Mouse (Mus musculus): ENCODE measurements around the gene Mcat. TPM values are rescaled to one million over a fixed set of nuclear protein-coding genes. Genes with fewer than 3 reads are reported as not detected.

Mcat gene
- polyA plus RNA-seq, 1 experiment = 25.0 TPM

DNA sequence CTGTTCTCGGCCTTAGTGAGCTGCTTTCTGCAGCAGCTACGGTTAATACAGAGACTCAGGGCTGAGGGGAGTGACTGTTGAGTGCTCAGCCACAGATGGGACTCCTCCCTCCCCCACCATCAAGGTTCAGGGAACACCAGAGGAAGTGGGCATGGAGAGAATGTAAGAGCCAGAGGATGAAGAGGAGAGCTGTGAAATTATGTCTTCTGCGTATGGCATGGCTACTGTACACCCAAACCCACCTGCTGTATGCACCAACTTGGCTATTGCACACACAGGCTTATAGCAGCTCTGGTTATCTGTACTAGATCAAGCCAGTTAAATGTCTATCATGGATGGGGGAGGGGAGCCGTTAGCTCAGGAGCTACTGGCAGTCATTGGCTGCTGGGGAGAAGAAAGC lies 37.6 kb upstream of the Mcat start:
- Histone ChIP-seq H3K27ac (ENCODE audit: insufficient read depth, low read length) (no peak overlapping the region), H3K27me3 (ENCODE audit: control insufficient read depth, insufficient read depth, low read length) (no peaks in the 10 kb centered on the region), H3K4me1 (ENCODE audit: control insufficient read depth, insufficient read depth, low read length) (no peaks in the 10 kb centered on the region), H3K4me3 (replicated peaks; ENCODE audit: insufficient read depth, low read depth, low read length) (no peak overlapping the region)
- TF ChIP-seq CTCF (IDR thresholded peaks at IDR 0.05; ENCODE audit: borderline replicate concordance, insufficient read depth, low read depth, low read length) (no peak), POLR2A (IDR thresholded peaks at IDR 0.05; ENCODE audit: borderline replicate concordance, insufficient read depth, low read length) (no peak)
- WGBS = 79% methylated on average over 4 of the region's 4 CpGs
- DNase-seq = no peak

- TF ChIP-seq CTCF (IDR thresholded peaks at IDR 0.05; ENCODE audit: borderline replicate concordance, insufficient read depth, low read depth, low read length) (no peak), POLR2A (IDR thresholded peaks at IDR 0.05; ENCODE audit: borderline replicate concordance, insufficient read depth, low read length) (no peak)
Observed at GRCm38 (mm10) chr15:83596833-83597232, 33.2 kb upstream of the Mcat start.

DNA sequence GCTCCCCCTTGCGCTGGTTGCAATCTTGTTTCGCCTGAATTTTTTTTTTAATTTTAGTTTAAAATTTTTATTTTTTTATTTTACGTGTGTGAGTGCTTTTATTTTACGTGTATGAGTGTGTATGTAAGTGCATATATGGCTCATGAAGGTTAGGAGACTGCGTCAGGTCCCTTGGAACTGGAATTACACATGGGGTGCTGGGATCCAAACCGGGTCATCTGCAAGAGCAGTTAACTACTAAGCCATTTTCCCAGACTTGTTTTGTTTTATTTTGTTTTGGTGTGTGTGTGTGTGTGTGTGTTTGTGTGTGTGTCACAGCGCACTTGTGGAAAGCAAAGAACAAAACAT lies 31.8 kb upstream of the Mcat start:
- no peak overlapping the region for H3K27ac ChIP-seq (ENCODE audit: insufficient read depth, low read length)
- DNase-seq = no peak
- no peaks in the 10 kb centered on the region for H3K27me3 ChIP-seq (ENCODE audit: control insufficient read depth, insufficient read depth, low read length)
- WGBS = 29% methylated on average over 7 of the region's 7 CpGs
- peaks cover 5% of the 10 kb centered on the region; the same call in 1 of the 2 replicates for H3K4me1 ChIP-seq (ENCODE audit: control insufficient read depth, insufficient read depth, low read length)
- no peak for TF ChIP-seq CTCF (IDR thresholded peaks at IDR 0.05; ENCODE audit: borderline replicate concordance, insufficient read depth, low read depth, low read length)
- TF ChIP-seq POLR2A (IDR thresholded peaks at IDR 0.05; ENCODE audit: borderline replicate concordance, insufficient read depth, low read length) = no peak
- peak overlapping the region; percentile 80 for H3K4me3 ChIP-seq (replicated peaks; ENCODE audit: insufficient read depth, low read depth, low read length)

More at GRCm38 (mm10) chr15:83596833-83597232, 33.2 kb upstream of the Mcat start:
- H3K27ac ChIP-seq (ENCODE audit: insufficient read depth, low read length) = no peak overlapping the region
- WGBS = 86% methylated on average over 4 of the region's 4 CpGs
- no peak for DNase-seq
- peaks cover 5% of the 10 kb centered on the region; the same call in 1 of the 2 replicates for H3K4me1 ChIP-seq (ENCODE audit: control insufficient read depth, insufficient read depth, low read length)
- H3K4me3 ChIP-seq (replicated peaks; ENCODE audit: insufficient read depth, low read depth, low read length) = no peak overlapping the region
- H3K27me3 ChIP-seq (ENCODE audit: control insufficient read depth, insufficient read depth, low read length) = no peaks in the 10 kb centered on the region

DNA sequence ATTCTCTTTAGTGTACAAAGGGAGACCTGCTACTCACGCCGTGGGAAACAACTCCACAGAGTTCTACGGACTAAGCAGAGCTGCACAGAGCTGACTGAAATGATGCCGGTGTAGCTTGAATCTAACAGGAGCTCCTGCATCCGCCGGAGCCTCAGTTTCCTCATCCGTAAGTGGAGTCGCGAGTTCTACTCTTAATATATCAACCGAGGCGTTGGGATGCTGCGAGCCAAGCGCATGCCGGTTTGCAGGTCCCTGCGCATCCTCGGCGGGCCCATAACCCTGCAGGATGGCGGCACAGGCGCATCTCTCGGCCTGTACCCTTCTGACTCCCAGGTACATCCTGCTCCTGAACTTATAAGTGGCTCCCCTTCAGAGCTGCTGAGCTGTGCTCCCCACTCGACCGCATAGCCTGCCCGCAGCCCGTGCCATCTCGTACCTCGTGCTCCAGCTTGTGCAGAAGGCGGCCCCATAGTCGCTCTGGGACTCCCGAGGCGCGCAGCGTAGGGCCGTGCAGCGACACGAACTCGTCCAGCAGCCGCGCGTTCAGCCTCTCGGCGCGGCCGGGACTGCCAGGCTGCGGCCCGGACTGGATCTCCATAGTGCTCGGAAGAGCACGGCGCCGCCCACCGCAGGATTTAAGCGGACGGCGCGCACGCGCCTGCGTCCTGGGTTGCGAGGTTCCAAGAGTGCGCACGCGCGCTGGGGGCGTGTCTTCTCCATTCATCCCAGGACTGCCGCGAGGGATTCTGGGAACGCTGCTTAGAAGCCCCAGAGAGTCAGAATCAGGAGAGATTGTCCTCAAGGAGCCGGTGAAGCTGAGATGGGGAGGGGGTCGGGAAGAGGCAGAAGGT lies 31.2 kb upstream of the Mcat start, which contains the start of gene Ttll12:
Ttll12 (minus strand) TSS at position 645 of the 851 bp plus-strand sequence.
- Histone ChIP-seq H3K27ac (ENCODE audit: insufficient read depth, low read length) (no peak within 1 kb of the TSS), H3K4me1 (ENCODE audit: control insufficient read depth, insufficient read depth, low read length) (peaks cover 5% of the 10 kb centered on the region; the same call in 1 of the 2 replicates), H3K27me3 (ENCODE audit: control insufficient read depth, insufficient read depth, low read length) (no peaks in the 10 kb centered on the region), H3K4me3 (replicated peaks; ENCODE audit: insufficient read depth, low read depth, low read length) (peak within 1 kb of the TSS; percentile 80)
- under 1% methylated on average over 68 of the region's 68 CpGs for WGBS
- DNase-seq = peak; percentile 95
- peak; percentile 57; the same call in 1 of the 2 replicates for TF ChIP-seq POLR2A (IDR thresholded peaks at IDR 0.05; ENCODE audit: borderline replicate concordance, insufficient read depth, low read length)
- no peak for TF ChIP-seq CTCF (IDR thresholded peaks at IDR 0.05; ENCODE audit: borderline replicate concordance, insufficient read depth, low read depth, low read length)

DNA sequence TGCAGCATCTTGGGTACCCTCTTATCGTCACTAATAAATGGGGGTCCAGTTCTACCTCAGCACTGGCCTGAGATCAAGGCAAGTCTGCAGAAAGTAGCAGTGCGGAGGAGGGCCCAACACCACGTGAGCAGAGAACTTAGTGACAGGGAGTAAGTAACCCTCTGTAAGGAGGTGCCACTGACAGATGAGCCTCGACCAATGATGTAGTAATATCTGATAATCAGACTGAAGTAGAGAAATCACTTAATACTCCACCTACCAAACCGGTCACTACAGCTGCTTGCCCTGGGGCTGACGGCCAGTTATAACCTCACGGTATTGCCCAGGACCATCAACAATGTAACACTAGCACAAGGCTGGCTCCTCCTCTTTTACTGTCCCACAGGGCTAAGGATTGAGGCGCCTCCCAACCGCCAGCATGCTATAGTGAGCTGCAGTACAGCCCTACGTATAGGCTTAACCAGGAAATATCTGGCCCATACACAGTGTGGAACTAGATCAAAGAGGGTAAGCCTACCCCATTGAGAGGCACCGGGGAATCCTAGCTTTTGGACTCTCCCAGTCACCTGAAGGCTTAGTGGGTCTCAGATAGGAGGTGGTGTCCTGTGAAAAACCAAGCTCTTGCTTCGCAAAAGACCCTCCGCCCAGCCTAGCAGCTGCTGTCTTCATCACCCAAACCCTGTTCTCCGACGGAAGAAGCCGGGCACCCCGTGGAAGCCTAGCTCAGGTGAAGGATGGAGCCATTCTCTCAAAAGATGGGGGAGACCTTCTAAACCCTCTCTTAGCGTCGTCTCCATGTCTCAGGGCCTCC lies 30.3 kb upstream of the Mcat start:
- H3K4me3 ChIP-seq (replicated peaks; ENCODE audit: insufficient read depth, low read depth, low read length) = peak overlapping the region; percentile 80
- 14% methylated on average over 19 of the region's 19 CpGs for WGBS
- no peak overlapping the region for H3K27ac ChIP-seq (ENCODE audit: insufficient read depth, low read length)
- no peak for DNase-seq
- TF ChIP-seq POLR2A (IDR thresholded peaks at IDR 0.05; ENCODE audit: borderline replicate concordance, insufficient read depth, low read length) = no peak
- TF ChIP-seq CTCF (IDR thresholded peaks at IDR 0.05; ENCODE audit: borderline replicate concordance, insufficient read depth, low read depth, low read length) = no peak
- peaks cover 5% of the 10 kb centered on the region; the same call in 1 of the 2 replicates for H3K4me1 ChIP-seq (ENCODE audit: control insufficient read depth, insufficient read depth, low read length)
- H3K27me3 ChIP-seq (ENCODE audit: control insufficient read depth, insufficient read depth, low read length) = no peaks in the 10 kb centered on the region

GRCm38 (mm10) chr15:83593189-83593585 lies 29.6 kb upstream of the Mcat start:
- H3K27ac ChIP-seq (ENCODE audit: insufficient read depth, low read length) = no peak overlapping the region
- no peak overlapping the region for H3K4me3 ChIP-seq (replicated peaks; ENCODE audit: insufficient read depth, low read depth, low read length)
- no peak for DNase-seq
- H3K4me1 ChIP-seq (ENCODE audit: control insufficient read depth, insufficient read depth, low read length) = peaks cover 5% of the 10 kb centered on the region; the same call in 1 of the 2 replicates
- no peaks in the 10 kb centered on the region for H3K27me3 ChIP-seq (ENCODE audit: control insufficient read depth, insufficient read depth, low read length)
- TF ChIP-seq CTCF (IDR thresholded peaks at IDR 0.05; ENCODE audit: borderline replicate concordance, insufficient read depth, low read depth, low read length) = no peak
- TF ChIP-seq POLR2A (IDR thresholded peaks at IDR 0.05; ENCODE audit: borderline replicate concordance, insufficient read depth, low read length) = no peak

DNA sequence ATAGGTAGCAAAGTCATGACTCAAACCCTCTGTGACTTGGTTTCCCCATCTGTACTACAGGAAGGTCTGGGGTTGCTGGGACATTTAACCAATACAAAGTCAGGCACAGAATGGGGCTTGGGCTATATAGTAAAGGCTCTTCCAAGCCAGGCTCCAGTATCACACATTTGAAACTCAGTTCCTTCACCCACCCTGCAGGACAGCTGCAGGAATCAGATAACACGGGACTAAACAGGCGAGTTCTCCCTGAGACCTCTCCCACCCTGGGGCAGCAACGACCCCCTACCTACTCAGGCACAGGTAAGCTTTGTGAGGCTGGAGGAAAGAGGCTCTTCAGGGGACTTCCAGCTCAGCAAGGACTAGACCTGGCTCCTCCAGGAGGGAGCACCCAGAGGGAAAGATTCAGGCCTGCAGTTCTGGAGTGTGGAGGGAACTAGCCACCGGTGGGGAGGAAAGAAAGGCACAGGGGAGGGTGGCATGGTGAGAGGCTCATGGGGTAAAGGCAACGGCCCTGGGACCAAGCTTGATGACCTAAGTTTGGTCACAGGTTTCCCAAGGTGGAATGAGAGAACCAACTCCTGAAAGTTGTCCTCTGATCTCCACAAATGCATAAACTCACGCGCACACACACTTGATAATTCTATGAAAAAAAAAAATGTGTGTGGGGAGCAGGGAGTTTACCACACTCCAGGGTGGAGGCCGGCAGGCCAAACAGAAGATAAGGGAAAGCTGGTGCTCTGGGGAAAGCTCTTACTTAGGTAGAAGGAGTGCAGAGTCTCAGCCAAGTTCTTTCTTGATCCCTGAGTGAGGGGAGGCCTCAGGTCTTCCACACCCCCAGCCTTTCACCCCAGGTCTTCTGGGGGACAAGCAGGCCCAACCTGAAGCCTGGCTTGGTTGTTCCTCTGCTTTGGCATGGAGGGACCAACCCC lies 28.9 kb upstream of the Mcat start:
- H3K4me1 ChIP-seq (ENCODE audit: control insufficient read depth, insufficient read depth, low read length) = peaks cover 5% of the 10 kb centered on the region; the same call in 1 of the 2 replicates
- 80% methylated on average over 8 of the region's 8 CpGs for WGBS
- DNase-seq = no peak
- no peak for TF ChIP-seq CTCF (IDR thresholded peaks at IDR 0.05; ENCODE audit: borderline replicate concordance, insufficient read depth, low read depth, low read length)
- no peak for TF ChIP-seq POLR2A (IDR thresholded peaks at IDR 0.05; ENCODE audit: borderline replicate concordance, insufficient read depth, low read length)
- H3K27ac ChIP-seq (ENCODE audit: insufficient read depth, low read length) = no peak overlapping the region
- no peaks in the 10 kb centered on the region for H3K27me3 ChIP-seq (ENCODE audit: control insufficient read depth, insufficient read depth, low read length)
- H3K4me3 ChIP-seq (replicated peaks; ENCODE audit: insufficient read depth, low read depth, low read length) = no peak overlapping the region
